Mouse (Mus musculus) kidney, adult 9 months (tissue): Measurements from ENCODE around the gene Fzd4.

Experiments
- DNase-seq: peaks from one replicate; pipeline ENCODE4 v3.0.0; 2022

Gene Fzd4

GRCm38 (mm10) chr7:89404081-89404733, at the start of gene Fzd4, which contains the start of gene Tmem135:
TSS of gene Fzd4 (plus strand) at chr7:89404355.
TSS of gene Tmem135 (minus strand) at chr7:89404222.
- peak; percentile 98 for DNase-seq

- DNase-seq, result no peak
Observed at GRCm38 (mm10) chr7:89355519-89356255, 48.5 kb upstream of the Fzd4 start.

- DNase-seq, result no peak
Observed at GRCm38 (mm10) chr7:89356307-89356706, 47.8 kb upstream of the Fzd4 start.

GRCm38 (mm10) chr7:89363975-89364374, 40.2 kb upstream of the Fzd4 start:
- DNase-seq, result no peak

GRCm38 (mm10) chr7:89365135-89365880, 38.8 kb upstream of the Fzd4 start:
- DNase-seq, result no peak

- DNase-seq, result no peak
Observed at GRCm38 (mm10) chr7:89367643-89368042, 36.5 kb upstream of the Fzd4 start.

GRCm38 (mm10) chr7:89370086-89370485, 34.1 kb upstream of the Fzd4 start:
- DNase-seq, result no peak

GRCm38 (mm10) chr7:89370917-89371316, 33.2 kb upstream of the Fzd4 start:
- peak; percentile 75 for DNase-seq

- no peak for DNase-seq
Observed at GRCm38 (mm10) chr7:89371623-89372295, 32.4 kb upstream of the Fzd4 start.

- no peak for DNase-seq
Observed at GRCm38 (mm10) chr7:89380935-89381705, 23.0 kb upstream of the Fzd4 start.

GRCm38 (mm10) chr7:89382892-89383291, 21.3 kb upstream of the Fzd4 start:
- no peak for DNase-seq

GRCm38 (mm10) chr7:89388981-89389380, 15.2 kb upstream of the Fzd4 start:
- no peak for DNase-seq

- DNase-seq, result no peak
Observed at GRCm38 (mm10) chr7:89390660-89391059, 13.5 kb upstream of the Fzd4 start.

- peak; percentile 69 for DNase-seq
Observed at GRCm38 (mm10) chr7:89391281-89391680, 12.9 kb upstream of the Fzd4 start.

- no peak for DNase-seq
Observed at GRCm38 (mm10) chr7:89391831-89392230, 12.3 kb upstream of the Fzd4 start.

GRCm38 (mm10) chr7:89392388-89392787, 11.8 kb upstream of the Fzd4 start:
- peak; percentile 80 for DNase-seq

- DNase-seq, result no peak
Observed at GRCm38 (mm10) chr7:89392825-89393224, 11.3 kb upstream of the Fzd4 start.

- DNase-seq, result no peak
Observed at GRCm38 (mm10) chr7:89395399-89395798, 8.8 kb upstream of the Fzd4 start.

GRCm38 (mm10) chr7:89396386-89396785, 7.8 kb upstream of the Fzd4 start:
- no peak for DNase-seq

- no peak for DNase-seq
Observed at GRCm38 (mm10) chr7:89397837-89398534, 6.2 kb upstream of the Fzd4 start.

- DNase-seq, result no peak
Observed at GRCm38 (mm10) chr7:89400721-89401120, 3.4 kb upstream of the Fzd4 start.
